Mouse (Mus musculus): ENCODE data around the gene Tsc2. TPM values are rescaled to one million over a fixed set of nuclear protein-coding genes. Genes with fewer than 3 reads are reported as not detected.
"Not testable (repeated sequence)": the region's sequence is repeated elsewhere in the genome, so short reads cannot be mapped to it uniquely, and the experiment has no call there.

The Tsc2 gene
- 100 to 1,000 TPM; 136 to 150 TPM for total RNA-seq (2021)

GRCm38 (mm10) chr17:24632167-24632812 lies at the start of gene Tsc2, which contains the start of gene Nthl1:
Gene Tsc2, minus strand, starts transcription at chr17:24632630.
Gene Nthl1, plus strand, starts transcription at chr17:24632680.
- peak; percentile 84 to 86 for DNase-seq (ENCODE audit: low spot score in 2 of 2)
- intact Hi-C loops (cut with DNase I) = loop anchor here (5.0 kb wide), 1 partner anchor 35 kb away; the partner anchor contains the start of gene Zfp598

DNA sequence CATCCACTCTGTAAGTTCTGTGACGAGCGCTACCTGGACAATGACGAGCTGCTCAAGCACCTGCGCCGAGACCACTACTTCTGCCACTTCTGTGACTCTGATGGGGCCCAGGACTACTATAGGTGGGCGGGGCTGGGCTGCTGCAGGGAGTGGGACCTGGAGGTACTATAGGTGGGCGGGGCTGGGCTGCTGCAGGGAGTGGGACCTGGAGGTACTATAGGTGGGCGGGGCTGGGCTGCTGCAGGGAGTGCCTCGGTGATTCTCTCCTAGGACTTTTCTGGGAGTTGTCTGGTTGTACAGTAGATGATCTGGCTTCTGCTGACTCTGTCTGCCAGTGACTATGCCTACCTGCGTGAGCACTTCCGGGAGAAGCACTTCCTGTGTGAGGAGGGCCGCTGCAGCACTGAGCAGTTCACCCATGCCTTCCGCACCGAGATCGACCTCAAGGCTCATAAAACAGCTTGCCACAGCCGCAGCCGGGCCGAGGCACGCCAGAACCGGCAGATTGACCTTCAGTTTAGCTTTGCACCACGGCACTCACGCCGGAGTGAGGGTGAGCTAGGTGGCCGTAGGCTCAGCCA lies 45.2 kb upstream of the Tsc2 start:
- no peak for DNase-seq (ENCODE audit: low spot score in 2 of 2)
- intact Hi-C loops (cut with DNase I) = loop anchor here (5.0 kb wide), 1 partner anchor 200 kb away; the partner anchor contains the start of gene Mlst8

- no peak for DNase-seq (ENCODE audit: low spot score in 2 of 2)
- intact Hi-C loops (cut with DNase I) = loop anchor here (5.0 kb wide), 1 partner anchor 200 kb away; the partner anchor contains the start of gene Mlst8
Measured at GRCm38 (mm10) chr17:24676877-24677276, 44.4 kb upstream of the Tsc2 start.

DNA sequence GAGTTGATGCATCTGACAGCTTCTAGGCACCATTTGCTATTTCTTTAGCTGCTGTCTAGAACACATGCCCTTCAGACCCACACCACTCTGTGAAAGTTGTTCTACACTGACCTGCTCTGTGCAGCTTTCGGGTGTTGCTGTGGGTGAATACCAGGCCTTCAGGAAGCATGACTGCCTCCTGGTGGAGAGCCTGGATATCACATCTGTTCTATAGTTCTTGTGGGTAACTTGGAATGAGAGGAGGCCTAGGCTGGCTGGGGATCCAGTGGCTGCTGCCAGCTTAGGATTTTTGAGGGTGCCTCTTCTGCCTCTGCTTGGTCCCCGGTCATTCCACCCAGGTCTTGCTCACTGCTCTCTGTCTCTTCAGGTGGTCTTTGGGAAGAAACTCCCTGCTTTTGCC lies 43.8 kb upstream of the Tsc2 start:
- intact Hi-C loops (cut with DNase I) = loop anchor here (5.0 kb wide), 1 partner anchor 199 kb away; the partner anchor contains the start of gene Mlst8

DNA sequence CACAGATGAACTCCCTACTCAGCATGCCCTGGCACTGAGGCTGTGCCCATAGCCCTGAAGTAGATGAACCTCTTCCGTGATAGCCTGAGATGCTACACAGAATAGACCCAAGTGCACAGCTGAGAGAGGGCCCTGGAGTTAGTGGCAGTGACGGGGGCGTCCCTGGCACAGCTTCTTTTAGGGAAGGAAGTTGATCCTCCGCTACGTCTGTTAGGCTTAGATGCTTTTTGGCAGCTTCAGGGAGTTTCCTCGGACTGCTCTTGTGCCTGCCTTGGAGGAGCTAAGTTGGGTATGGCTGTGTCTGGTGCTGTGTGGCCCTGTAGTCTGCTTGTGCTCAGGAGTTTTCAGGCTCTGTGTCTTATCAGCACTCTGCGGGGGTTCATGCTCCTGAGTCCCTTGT lies 41.8 kb upstream of the Tsc2 start:
- intact Hi-C loops (cut with DNase I) = no loop called here
- DNase-seq (ENCODE audit: low spot score in 2 of 2) = peak in 1 of 2 experiments; percentile 90

More for the DNA sequence above, 43.8 kb upstream of the Tsc2 start:
- peak; percentile 63 to 65 for DNase-seq (ENCODE audit: low spot score in 2 of 2)

DNA sequence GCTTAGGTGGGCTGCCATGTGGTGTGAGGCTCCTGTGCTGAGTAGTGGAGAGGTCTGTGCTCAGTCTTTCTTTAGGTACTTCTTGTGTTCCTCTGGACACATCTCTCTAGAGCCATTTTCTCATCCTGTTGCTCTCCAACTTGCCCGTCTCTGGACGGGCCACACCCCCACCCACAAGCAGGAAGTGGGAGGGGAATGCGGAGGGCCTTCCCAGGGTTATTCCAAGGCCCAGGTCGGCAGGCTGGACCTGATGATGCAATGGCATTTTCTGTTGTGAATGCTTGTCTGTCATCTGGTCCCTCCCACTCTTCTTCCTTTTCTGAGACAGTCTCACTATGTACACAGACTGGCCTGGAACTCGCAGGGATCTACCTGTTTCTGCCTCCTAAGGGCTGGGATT lies 39.7 kb upstream of the Tsc2 start:
- DNase-seq (ENCODE audit: low spot score in 2 of 2) = no peak
- intact Hi-C loops (cut with DNase I) = no loop called here

DNA sequence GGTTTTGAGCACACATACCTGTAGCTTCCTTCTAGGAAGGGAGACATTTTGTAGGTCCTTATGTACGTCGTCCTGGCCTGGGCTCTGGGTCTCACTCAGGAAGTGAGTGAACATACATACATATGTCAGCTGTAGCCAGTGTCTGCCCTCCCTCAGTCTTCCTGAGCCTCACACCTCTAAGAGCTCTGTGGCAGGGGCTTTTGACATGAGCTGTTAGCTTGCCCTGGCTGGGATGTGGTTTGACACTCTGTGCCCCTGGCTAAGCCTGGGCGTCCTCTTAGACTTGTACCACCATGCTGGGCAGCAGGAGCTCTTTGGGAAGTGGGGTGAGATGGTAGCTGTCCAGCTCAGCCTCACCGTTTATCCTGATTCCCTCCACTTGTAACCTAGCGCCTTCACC lies 38.9 kb upstream of the Tsc2 start:
- DNase-seq (ENCODE audit: low spot score in 2 of 2) = no peak
- intact Hi-C loops (cut with DNase I) = no loop called here

DNA sequence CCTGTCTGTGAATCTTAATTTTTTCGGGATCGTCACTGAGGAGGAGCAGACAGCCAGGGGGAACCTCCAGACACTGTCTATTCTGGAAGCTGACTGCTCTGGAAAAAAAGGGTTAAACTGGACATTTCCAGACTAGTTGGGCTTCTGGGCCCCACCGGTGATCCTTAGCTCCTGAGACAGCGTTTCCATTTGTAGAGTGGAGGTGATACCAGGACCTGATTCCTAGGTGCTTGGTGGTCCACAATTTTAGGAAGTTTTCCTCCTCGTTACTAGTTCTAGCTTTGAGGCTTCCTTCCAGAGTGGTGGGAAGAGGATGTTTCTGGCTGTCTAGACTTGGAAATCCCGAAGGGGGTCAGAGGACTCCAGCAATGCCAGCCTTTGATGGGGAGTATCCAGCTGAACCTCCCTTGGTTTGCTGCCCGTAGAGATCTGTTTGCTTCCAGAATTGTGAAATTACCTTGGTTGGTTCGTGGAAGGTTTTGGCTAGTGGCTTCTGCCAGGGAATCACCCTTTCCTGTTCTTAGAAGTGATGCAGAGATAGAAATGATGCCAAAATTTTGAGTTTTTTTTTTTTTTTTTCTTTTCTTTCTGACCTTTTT lies 37.9 kb upstream of the Tsc2 start:
- no peak for DNase-seq (ENCODE audit: low spot score in 2 of 2)
- intact Hi-C loops (cut with DNase I) = no loop called here

DNA sequence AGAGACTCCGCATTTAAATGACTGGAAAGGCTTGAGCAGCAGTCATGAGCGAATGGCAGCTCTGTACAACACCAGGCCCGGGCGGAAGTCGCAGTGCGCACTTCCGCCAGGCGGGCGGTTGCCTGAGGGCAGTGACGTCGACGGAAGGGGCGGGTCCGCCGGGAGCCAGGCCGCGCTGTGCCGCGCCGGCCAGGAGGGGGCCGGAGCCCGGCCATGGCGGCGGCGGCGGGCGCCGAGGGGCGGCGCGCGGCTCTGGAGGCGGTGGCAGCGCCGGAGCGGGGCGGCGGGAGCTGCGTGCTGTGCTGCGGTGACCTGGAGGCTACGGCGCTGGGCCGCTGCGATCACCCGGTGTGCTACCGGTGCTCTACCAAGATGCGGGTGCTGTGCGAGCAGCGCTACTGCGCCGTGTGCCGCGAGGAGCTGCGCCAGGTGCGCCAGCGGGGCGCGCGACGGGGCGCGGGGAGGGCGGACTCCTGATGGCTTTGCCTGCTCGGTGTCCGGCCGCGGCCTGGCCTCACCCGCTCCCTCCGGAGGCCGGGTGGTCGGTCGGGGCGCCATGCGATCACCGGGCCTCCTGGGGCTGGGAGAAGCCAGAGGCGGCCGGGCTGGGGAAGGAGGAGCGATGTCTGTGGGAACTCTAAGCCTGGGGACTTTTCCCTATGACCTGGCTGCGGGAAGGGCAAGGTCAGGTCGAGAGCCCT lies 37.3 kb upstream of the Tsc2 start, which contains the start of gene Zfp598:
Gene Zfp598, plus strand, starts transcription at position 143 of the 701 bp plus-strand sequence.
- intact Hi-C loops (cut with DNase I) = loop anchor here (5.0 kb wide), 1 partner anchor 37 kb away; the partner anchor contains the start of genes Nthl1 and Tsc2
- peak; percentile 94 to 96 for DNase-seq (ENCODE audit: low spot score in 2 of 2)

GRCm38 (mm10) chr17:24669214-24669544 lies 36.7 kb upstream of the Tsc2 start:
- intact Hi-C loops (cut with DNase I) = loop anchor here (5.0 kb wide), 1 partner anchor 37 kb away; the partner anchor contains the start of genes Nthl1 and Tsc2
- DNase-seq (ENCODE audit: low spot score in 2 of 2) = not testable (repeated sequence)

DNA sequence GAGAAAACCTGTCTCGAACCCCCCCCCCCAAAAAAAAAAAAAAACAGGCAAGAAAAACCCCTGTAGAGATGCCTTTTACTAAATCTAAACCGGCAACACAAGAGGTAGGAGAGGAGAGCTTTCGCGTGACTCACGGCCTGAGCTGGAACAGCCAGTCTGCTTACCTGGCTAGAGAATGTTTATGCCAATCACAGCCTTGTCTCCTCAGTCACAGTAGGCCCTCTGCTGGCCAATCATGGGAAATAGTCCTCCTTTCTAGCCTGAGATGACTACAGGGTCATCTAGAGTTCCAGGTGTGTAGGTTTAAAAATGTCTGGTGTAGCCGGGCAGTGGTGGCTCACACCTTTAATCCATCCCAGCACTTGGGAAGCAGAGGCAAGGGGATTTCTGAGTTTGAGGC lies 35.0 kb upstream of the Tsc2 start:
- DNase-seq (ENCODE audit: low spot score in 2 of 2) = peak in 1 of 2 experiments; percentile 61
- intact Hi-C loops (cut with DNase I) = loop anchor here (5.0 kb wide), 1 partner anchor 35 kb away; the partner anchor contains the start of genes Nthl1 and Tsc2

GRCm38 (mm10) chr17:24667011-24667410 lies 34.6 kb upstream of the Tsc2 start:
- DNase-seq (ENCODE audit: low spot score in 2 of 2) = not testable (repeated sequence)
- intact Hi-C loops (cut with DNase I) = loop anchor here (5.0 kb wide), 1 partner anchor 35 kb away; the partner anchor contains the start of genes Nthl1 and Tsc2

GRCm38 (mm10) chr17:24658017-24658758 lies 25.8 kb upstream of the Tsc2 start, which contains the start of gene Npw:
Gene Npw, minus strand, starts transcription at chr17:24658457.
- no peak for DNase-seq (ENCODE audit: low spot score in 2 of 2)
- intact Hi-C loops (cut with DNase I) = no loop called here

- intact Hi-C loops (cut with DNase I) = no loop called here
Measured at GRCm38 (mm10) chr17:24654969-24655368, 22.5 kb upstream of the Tsc2 start.

GRCm38 (mm10) chr17:24653967-24654710 lies 21.7 kb upstream of the Tsc2 start:
- peak; percentile 47 to 52 for DNase-seq (ENCODE audit: low spot score in 2 of 2)
- intact Hi-C loops (cut with DNase I) = no loop called here

More at GRCm38 (mm10) chr17:24654969-24655368, 22.5 kb upstream of the Tsc2 start:
- no peak for DNase-seq (ENCODE audit: low spot score in 2 of 2)

- DNase-seq (ENCODE audit: low spot score in 2 of 2) = no peak
- intact Hi-C loops (cut with DNase I) = no loop called here
Measured at GRCm38 (mm10) chr17:24651835-24652234, 19.4 kb upstream of the Tsc2 start.

DNA sequence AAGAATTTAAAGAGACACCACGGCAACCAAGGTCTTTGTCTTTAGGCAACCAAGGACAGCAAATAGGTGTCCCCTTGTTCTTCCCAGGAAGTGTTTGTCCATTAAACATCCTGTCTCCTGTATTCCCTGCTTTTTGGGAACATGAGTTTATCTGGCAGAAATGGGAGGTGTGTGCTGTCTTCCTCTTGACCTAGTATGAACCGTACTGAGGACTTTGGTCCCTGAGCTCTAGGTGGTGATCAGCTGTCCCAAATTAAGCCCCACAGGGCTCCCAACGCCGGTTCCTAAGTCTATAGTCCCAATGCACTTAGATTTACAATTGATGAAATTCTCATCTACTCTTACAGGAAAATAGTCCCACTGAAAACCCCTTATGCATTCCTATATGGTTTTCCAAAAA lies 18.3 kb upstream of the Tsc2 start:
- no peak for DNase-seq (ENCODE audit: low spot score in 2 of 2)
- intact Hi-C loops (cut with DNase I) = no loop called here

GRCm38 (mm10) chr17:24650070-24650616 lies 17.7 kb upstream of the Tsc2 start, which contains the start of gene Slc9a3r2:
Gene Slc9a3r2, minus strand, starts transcription at chr17:24650327.
- DNase-seq (ENCODE audit: low spot score in 2 of 2) = no peak
- intact Hi-C loops (cut with DNase I) = no loop called here
